Mouse (Mus musculus): Measurements from ENCODE around the gene Pacrg. TPM values are rescaled to one million over a fixed set of nuclear protein-coding genes. Genes with fewer than 3 reads are reported as not detected.

Gene Pacrg
- total RNA-seq, 2 experiments from 2014 or later: 22.9 to 24.3 TPM

GRCm38 (mm10) chr17:10390232-10391172, 449.6 kb downstream of the Pacrg start:
- peak; percentile 68 to 74 for DNase-seq (ENCODE audit: low spot score in 2 of 2)
- TF ChIP-seq CTCF (conservative IDR thresholded peaks at IDR 0.05): no peak
- H3K4me3 ChIP-seq: no peak overlapping the region; the same call in 1 of the 2 replicates

GRCm38 (mm10) chr17:10389740-10390139, 450.4 kb downstream of the Pacrg start:
- no peak overlapping the region for H3K4me3 ChIP-seq
- no peak for TF ChIP-seq CTCF (conservative IDR thresholded peaks at IDR 0.05)
- peak overlapping the region; percentile 89 for H3K27ac ChIP-seq
- DNase-seq (ENCODE audit: low spot score in 2 of 2): no peak

More at GRCm38 (mm10) chr17:10390232-10391172, 449.6 kb downstream of the Pacrg start:
- peak overlapping the region; percentile 89 for H3K27ac ChIP-seq

GRCm38 (mm10) chr17:10386548-10386947, 453.6 kb downstream of the Pacrg start:
- Histone ChIP-seq H3K4me3 (no peak overlapping the region), H3K27ac (no peak overlapping the region)
- no peak for TF ChIP-seq CTCF (conservative IDR thresholded peaks at IDR 0.05)
- no peak for DNase-seq (ENCODE audit: low spot score in 2 of 2)

- DNase-seq (ENCODE audit: low spot score in 2 of 2): no peak
- Histone ChIP-seq H3K4me3 (no peak overlapping the region), H3K27ac (no peak overlapping the region)
- no peak for TF ChIP-seq CTCF (conservative IDR thresholded peaks at IDR 0.05)
Observed at GRCm38 (mm10) chr17:10383406-10383805, 456.7 kb downstream of the Pacrg start.

- TF ChIP-seq CTCF (conservative IDR thresholded peaks at IDR 0.05): no peak
- Histone ChIP-seq H3K27ac (no peak overlapping the region), H3K4me3 (no peak overlapping the region)
- no peak for DNase-seq (ENCODE audit: low spot score in 2 of 2)
Observed at GRCm38 (mm10) chr17:10378467-10379175, 461.5 kb downstream of the Pacrg start.

GRCm38 (mm10) chr17:10377606-10378005, 462.5 kb downstream of the Pacrg start:
- no peak for TF ChIP-seq CTCF (conservative IDR thresholded peaks at IDR 0.05)
- no peak for DNase-seq (ENCODE audit: low spot score in 2 of 2)
- H3K4me3 ChIP-seq: no peak overlapping the region
- no peak overlapping the region for H3K27ac ChIP-seq

GRCm38 (mm10) chr17:10374316-10374715, 465.8 kb downstream of the Pacrg start:
- TF ChIP-seq CTCF (conservative IDR thresholded peaks at IDR 0.05): no peak
- no peak overlapping the region for H3K4me3 ChIP-seq
- DNase-seq (ENCODE audit: low spot score in 2 of 2): no peak
- H3K27ac ChIP-seq: no peak overlapping the region

- DNase-seq (ENCODE audit: low spot score in 2 of 2): no peak
- Histone ChIP-seq H3K4me3 (no peak overlapping the region), H3K27ac (no peak overlapping the region)
- TF ChIP-seq CTCF (conservative IDR thresholded peaks at IDR 0.05): no peak
Observed at GRCm38 (mm10) chr17:10373727-10374126, 466.4 kb downstream of the Pacrg start.

GRCm38 (mm10) chr17:10372001-10372785, 467.9 kb downstream of the Pacrg start:
- TF ChIP-seq CTCF (conservative IDR thresholded peaks at IDR 0.05): no peak
- Histone ChIP-seq H3K27ac (0 out of 2 replicates have a peak overlapping the region, but pooled peaks have one; percentile 10), H3K4me3 (no peak overlapping the region)
- no peak for DNase-seq (ENCODE audit: low spot score in 2 of 2)

- no peak overlapping the region for H3K4me3 ChIP-seq
- no peak for TF ChIP-seq CTCF (conservative IDR thresholded peaks at IDR 0.05)
- no peak for DNase-seq (ENCODE audit: low spot score in 2 of 2)
Observed at GRCm38 (mm10) chr17:10371472-10371871, 468.6 kb downstream of the Pacrg start.

GRCm38 (mm10) chr17:10370660-10371130, 469.4 kb downstream of the Pacrg start:
- no peak for TF ChIP-seq CTCF (conservative IDR thresholded peaks at IDR 0.05)
- DNase-seq (ENCODE audit: low spot score in 2 of 2): no peak
- H3K4me3 ChIP-seq: no peak overlapping the region
- peak overlapping the region; percentile 19 for H3K27ac ChIP-seq

More at GRCm38 (mm10) chr17:10371472-10371871, 468.6 kb downstream of the Pacrg start:
- peak overlapping the region; percentile 19; the same call in 1 of the 2 replicates for H3K27ac ChIP-seq

- no peak for DNase-seq (ENCODE audit: low spot score in 2 of 2)
- no peak for TF ChIP-seq CTCF (conservative IDR thresholded peaks at IDR 0.05)
- H3K27ac ChIP-seq: peak overlapping the region; percentile 19
- no peak overlapping the region for H3K4me3 ChIP-seq
Observed at GRCm38 (mm10) chr17:10369961-10370659, 470.0 kb downstream of the Pacrg start.
